Mouse (Mus musculus): ENCODE measurements around the gene Gm8439. TPM values are rescaled to one million over a fixed set of nuclear protein-coding genes. Genes with fewer than 3 reads are reported as not detected.

The Gm8439 gene
- polyA plus RNA-seq, 1 experiment: not detected

DNA sequence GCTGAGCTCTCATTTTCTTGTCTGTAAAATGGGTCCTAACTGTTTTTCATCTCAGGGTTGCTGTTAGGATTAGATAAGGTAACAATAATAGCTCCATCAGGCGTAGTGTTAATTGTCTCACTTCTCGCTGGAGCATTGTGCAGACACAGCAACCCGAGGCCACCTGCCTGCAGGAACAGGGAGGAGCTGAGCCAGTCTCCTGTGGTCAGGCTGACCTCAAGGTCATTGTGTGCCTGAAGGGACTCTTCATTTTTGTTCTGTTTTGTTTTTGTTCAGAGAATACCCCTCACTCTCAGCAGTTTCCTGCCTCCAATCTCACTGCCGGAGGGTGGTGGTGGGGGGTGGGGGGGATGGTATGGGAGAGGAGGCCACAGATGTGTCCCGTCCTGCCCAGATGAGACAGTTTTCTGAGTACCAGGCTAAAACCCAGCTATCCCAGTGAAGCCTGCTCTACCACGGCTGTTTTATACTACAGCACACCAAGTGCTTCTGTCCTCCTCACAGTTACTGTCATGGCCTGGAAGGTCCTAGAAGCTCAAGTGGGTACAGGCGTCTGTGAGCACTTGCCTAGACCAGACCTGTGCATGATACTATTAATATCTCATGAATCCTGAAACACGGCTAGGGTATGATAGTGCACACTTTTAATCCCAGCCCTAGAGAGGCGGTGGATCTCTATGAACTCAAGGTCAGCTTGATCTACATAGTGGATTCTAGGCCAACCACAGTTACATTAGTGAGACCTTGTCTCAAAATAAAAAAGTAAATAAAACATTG is 23.9 kb downstream of the Gm8439 start:
- Histone ChIP-seq H3K36me3 (ENCODE audit: control insufficient read depth, insufficient read depth, low read length) (no peaks in the 10 kb centered on the region), H3K27ac (ENCODE audit: control insufficient read depth, insufficient read depth, low read depth, low read length) (no peak overlapping the region), H3K4me3 (ENCODE audit: control insufficient read depth, low read depth, low read length) (no peak overlapping the region), H3K4me1 (ENCODE audit: control insufficient read depth, insufficient read depth, low read length) (peaks cover 10% of the 10 kb centered on the region), H3K27me3 (ENCODE audit: control insufficient read depth, insufficient read depth, low read length) (no peaks in the 10 kb centered on the region)
- no peak for TF ChIP-seq CTCF (IDR thresholded peaks at IDR 0.05; ENCODE audit: control insufficient read depth, insufficient read depth, insufficient replicate concordance, low read depth, low read length)
- TF ChIP-seq POLR2A (IDR thresholded peaks at IDR 0.05; ENCODE audit: control insufficient read depth, low read depth, low read length): no peak

DNA sequence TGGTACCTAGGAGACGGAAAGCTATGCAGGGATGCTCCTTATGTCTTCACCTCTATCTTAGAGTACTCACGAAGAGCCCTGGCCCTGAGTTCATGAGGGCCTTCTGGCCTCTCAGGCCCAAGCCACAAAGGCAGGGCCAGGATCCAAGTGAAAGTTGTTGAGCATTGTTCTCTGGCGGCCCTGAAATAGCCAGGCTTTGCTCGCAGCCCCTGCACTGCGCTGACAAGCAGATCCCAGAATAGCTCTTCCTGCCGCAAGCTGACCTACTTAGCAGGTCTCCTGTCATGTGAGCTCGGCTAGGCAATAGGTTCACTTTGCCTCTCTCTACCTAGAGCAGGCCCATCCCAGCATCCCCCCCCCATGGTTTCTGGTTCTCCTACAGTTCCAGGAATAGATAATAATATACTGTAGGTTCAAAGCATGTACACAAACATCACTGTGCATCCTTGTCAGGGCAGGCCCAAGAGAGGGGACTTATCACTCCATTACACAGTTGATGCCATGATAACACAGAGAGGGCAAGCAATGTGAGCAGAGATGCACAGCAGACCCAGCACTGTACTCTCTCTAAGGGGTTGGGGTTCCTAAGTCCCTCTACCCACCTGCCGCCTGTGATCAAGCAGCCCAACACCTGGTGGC is 25.3 kb downstream of the Gm8439 start:
- Histone ChIP-seq H3K4me1 (ENCODE audit: control insufficient read depth, insufficient read depth, low read length) (peaks cover 10% of the 10 kb centered on the region), H3K27me3 (ENCODE audit: control insufficient read depth, insufficient read depth, low read length) (no peaks in the 10 kb centered on the region), H3K36me3 (ENCODE audit: control insufficient read depth, insufficient read depth, low read length) (no peaks in the 10 kb centered on the region), H3K4me3 (ENCODE audit: control insufficient read depth, low read depth, low read length) (no peak overlapping the region), H3K27ac (ENCODE audit: control insufficient read depth, insufficient read depth, low read depth, low read length) (peak overlapping the region; percentile 30)
- TF ChIP-seq CTCF (IDR thresholded peaks at IDR 0.05; ENCODE audit: control insufficient read depth, insufficient read depth, insufficient replicate concordance, low read depth, low read length) (no peak), POLR2A (IDR thresholded peaks at IDR 0.05; ENCODE audit: control insufficient read depth, low read depth, low read length) (no peak)

DNA sequence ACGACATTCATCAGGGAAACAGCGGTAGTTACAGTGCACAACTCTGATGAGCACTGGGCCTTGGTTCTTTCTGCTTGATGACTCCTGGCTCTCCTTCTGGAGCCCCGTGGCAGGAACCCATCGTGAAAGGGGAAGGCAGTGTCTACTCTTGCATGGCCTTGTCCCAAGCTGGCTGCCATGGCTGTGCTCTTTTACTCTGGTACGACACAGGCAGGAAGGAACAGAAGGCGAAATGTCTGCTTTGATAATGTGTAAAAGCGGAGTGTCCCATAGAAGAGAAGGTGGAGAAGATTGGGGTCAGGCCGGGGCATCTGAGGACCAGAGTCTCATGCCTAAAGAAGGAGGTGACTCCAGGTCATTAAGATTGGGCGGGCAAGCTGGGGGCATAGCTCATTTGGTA is 26.1 kb downstream of the Gm8439 start:
- no peak overlapping the region for H3K27ac ChIP-seq (ENCODE audit: control insufficient read depth, insufficient read depth, low read depth, low read length)
- no peaks in the 10 kb centered on the region for H3K27me3 ChIP-seq (ENCODE audit: control insufficient read depth, insufficient read depth, low read length)
- peaks cover 10% of the 10 kb centered on the region for H3K4me1 ChIP-seq (ENCODE audit: control insufficient read depth, insufficient read depth, low read length)
- H3K4me3 ChIP-seq (ENCODE audit: control insufficient read depth, low read depth, low read length): no peak overlapping the region
- H3K36me3 ChIP-seq (ENCODE audit: control insufficient read depth, insufficient read depth, low read length): no peaks in the 10 kb centered on the region
- TF ChIP-seq POLR2A (IDR thresholded peaks at IDR 0.05; ENCODE audit: control insufficient read depth, low read depth, low read length): no peak
- no peak for TF ChIP-seq CTCF (IDR thresholded peaks at IDR 0.05; ENCODE audit: control insufficient read depth, insufficient read depth, insufficient replicate concordance, low read depth, low read length)

DNA sequence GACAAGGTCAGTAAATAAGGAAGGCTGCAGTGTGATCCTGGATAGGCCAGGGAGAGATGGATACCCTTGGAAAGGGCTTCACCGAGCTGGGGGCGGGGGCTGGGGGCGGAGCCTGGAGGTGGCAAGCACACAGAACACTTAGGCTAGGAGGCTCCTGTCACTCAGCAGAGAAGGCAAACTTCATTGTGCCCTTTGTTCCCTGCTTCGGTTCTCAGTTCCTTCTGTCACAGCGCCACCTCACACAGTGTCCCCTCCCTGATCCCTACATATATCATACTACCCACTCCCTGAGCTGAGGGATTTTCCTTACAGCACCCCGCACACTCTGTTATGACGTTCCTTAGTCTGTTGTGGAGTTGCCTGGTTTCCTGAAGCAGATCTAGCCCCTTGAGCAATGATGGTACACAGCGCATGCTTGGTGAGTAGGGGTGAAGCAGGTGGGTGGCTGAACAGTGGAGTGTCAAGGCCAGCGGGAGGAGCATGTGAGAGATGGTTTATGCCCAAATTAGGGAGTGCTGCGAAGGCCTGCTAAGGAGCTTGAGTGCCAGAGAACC is 27.1 kb downstream of the Gm8439 start:
- no peaks in the 10 kb centered on the region for H3K27me3 ChIP-seq (ENCODE audit: control insufficient read depth, insufficient read depth, low read length)
- TF ChIP-seq CTCF (IDR thresholded peaks at IDR 0.05; ENCODE audit: control insufficient read depth, insufficient read depth, insufficient replicate concordance, low read depth, low read length) (no peak), POLR2A (IDR thresholded peaks at IDR 0.05; ENCODE audit: control insufficient read depth, low read depth, low read length) (no peak)
- H3K4me3 ChIP-seq (ENCODE audit: control insufficient read depth, low read depth, low read length): peak overlapping the region; percentile 42
- no peaks in the 10 kb centered on the region for H3K36me3 ChIP-seq (ENCODE audit: control insufficient read depth, insufficient read depth, low read length)
- H3K4me1 ChIP-seq (ENCODE audit: control insufficient read depth, insufficient read depth, low read length): peaks cover 10% of the 10 kb centered on the region
- H3K27ac ChIP-seq (ENCODE audit: control insufficient read depth, insufficient read depth, low read depth, low read length): peak overlapping the region; percentile 80

DNA sequence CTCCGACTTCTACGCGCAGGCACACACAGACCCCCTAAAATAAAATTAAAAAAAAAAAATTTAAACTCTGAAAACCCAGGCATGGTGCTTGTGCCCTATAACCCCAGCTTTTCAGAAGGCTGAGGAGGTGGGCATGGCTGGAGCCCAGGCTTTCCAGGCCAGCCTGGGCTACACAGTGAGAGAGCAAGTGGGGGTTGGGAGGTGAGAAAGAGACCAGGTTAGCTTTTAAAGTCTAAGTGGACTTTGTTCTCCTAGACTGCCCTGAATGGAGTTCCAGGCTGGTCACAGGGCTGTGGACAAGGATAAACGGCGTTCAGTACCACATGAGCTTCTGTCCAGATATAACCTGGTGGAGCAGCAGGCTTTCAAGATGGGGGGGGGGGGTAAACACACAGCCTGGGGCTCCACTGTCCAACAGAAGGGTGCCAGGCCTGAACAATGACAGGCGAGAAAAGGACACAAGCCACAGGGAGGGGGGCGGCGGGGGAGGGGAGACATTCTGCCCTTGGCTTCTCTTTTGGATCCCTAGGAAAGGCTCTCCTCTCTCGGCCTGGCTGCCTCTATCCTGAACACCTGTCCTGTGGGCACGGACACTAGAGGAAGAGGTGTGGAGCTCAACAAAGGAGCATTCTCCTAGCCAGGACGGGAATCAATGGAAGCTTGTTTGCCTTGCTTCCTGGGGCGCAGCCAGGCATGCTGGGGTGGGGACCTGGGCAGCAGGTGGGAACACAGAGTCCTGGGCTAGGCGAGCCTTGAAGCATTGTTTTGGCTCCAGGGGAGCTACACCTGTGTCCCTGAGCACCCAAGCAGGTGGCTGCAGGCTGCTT is 27.9 kb downstream of the Gm8439 start:
- Histone ChIP-seq H3K36me3 (ENCODE audit: control insufficient read depth, insufficient read depth, low read length) (no peaks in the 10 kb centered on the region), H3K27ac (ENCODE audit: control insufficient read depth, insufficient read depth, low read depth, low read length) (peak overlapping the region; percentile 19), H3K4me1 (ENCODE audit: control insufficient read depth, insufficient read depth, low read length) (peaks cover 10% of the 10 kb centered on the region), H3K27me3 (ENCODE audit: control insufficient read depth, insufficient read depth, low read length) (no peaks in the 10 kb centered on the region), H3K4me3 (ENCODE audit: control insufficient read depth, low read depth, low read length) (peak overlapping the region; percentile 49)
- TF ChIP-seq POLR2A (IDR thresholded peaks at IDR 0.05; ENCODE audit: control insufficient read depth, low read depth, low read length) (no peak), CTCF (IDR thresholded peaks at IDR 0.05; ENCODE audit: control insufficient read depth, insufficient read depth, insufficient replicate concordance, low read depth, low read length) (no peak)

DNA sequence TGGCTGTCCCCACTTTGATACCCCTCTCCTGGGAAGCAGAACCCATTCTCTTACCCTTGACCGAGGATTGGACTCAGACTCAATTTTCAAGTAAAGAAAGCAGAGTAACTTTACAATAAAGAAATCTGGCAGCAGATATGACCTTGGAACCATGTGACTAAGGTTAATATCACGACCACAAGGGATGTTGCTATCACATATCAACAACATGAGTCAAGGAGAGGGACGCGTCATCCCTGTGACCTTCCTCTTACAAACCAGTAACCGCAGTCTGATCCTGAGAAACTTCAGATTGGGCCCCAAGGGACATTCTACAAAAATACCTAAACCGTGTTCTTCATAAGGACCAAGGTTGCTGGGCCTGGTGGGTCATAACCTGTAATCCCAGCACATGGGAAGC is 39.2 kb downstream of the Gm8439 start:
- no peaks in the 10 kb centered on the region for H3K4me1 ChIP-seq (ENCODE audit: control insufficient read depth, insufficient read depth, low read length)
- no peaks in the 10 kb centered on the region for H3K27me3 ChIP-seq (ENCODE audit: control insufficient read depth, insufficient read depth, low read length)
- H3K36me3 ChIP-seq (ENCODE audit: control insufficient read depth, insufficient read depth, low read length): no peaks in the 10 kb centered on the region
- H3K4me3 ChIP-seq (ENCODE audit: control insufficient read depth, low read depth, low read length): no peak overlapping the region
- TF ChIP-seq POLR2A (IDR thresholded peaks at IDR 0.05; ENCODE audit: control insufficient read depth, low read depth, low read length) (no peak), CTCF (IDR thresholded peaks at IDR 0.05; ENCODE audit: control insufficient read depth, insufficient read depth, insufficient replicate concordance, low read depth, low read length) (no peak)
- H3K27ac ChIP-seq (ENCODE audit: control insufficient read depth, insufficient read depth, low read depth, low read length): no peak overlapping the region
